Mouse (Mus musculus): Measurements from ENCODE around the gene Dqx1. TPM values are rescaled to one million over a fixed set of nuclear protein-coding genes. Genes with fewer than 3 reads are reported as not detected.
A peak's percentile ranks its signal among the peaks of the same experiment; 100 is the strongest.

The Dqx1 gene
- polyA plus RNA-seq, 1 experiment from 2014 or later: 1.8 TPM

DNA sequence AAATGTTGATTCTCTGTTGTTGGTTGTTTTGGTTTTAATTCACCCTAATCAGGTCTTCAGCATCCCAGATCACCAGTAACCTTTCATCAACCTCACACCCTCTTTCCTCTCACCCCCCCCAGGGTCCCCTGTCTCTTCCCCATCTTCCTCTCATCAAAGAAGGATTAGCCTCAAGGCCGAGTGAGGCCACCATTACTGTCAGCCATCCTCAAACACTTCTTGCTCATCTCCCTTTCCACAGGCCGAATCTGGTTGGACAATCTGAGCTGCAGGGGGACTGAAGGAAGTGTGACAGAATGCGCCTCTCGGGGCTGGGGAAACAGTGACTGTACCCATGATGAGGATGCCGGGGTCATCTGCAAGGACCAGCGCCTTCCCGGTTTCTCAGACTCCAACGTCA lies 20.5 kb upstream of the Dqx1 start:
- H3K27ac ChIP-seq (replicated peaks): no peak overlapping the region
- peaks cover 53% of the 10 kb centered on the region for H3K27me3 ChIP-seq (replicated peaks; ENCODE audit: low read depth, poor library complexity, severe bottlenecking)
- peaks cover 44% of the 10 kb centered on the region for H3K4me1 ChIP-seq
- no peak overlapping the region for H3K4me3 ChIP-seq
- H3K36me3 ChIP-seq (replicated peaks): no peaks in the 10 kb centered on the region
- no peak for DNase-seq (ENCODE audit: low spot score)
- 82% methylated on average over 8 of the region's 8 CpGs for WGBS
- no peaks in the 10 kb centered on the region for H3K9me3 ChIP-seq

DNA sequence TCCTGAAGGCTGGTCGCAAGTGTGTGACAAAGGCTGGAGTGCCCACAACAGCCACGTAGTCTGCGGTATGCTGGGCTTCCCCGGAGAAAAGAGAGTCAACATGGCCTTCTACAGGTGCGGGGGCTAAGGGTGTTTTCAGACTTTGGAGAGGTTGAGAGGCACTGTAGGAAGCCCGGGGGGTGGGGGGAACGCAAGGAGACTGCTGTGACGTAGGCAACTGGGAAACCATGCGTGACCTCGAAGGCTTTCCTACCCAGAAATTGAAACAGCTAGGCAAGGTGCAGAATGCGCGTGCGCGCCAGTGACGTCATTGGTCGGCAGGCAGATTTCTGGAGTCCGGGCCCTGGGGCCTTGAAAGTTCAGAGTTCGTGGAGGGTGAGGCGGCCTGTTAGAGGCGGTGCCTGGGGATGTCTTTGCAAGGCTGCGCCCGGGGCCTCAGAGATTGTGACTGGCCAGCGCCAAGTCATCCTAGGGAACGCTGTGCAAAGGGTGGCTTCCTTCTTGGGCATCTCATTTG lies 19.1 kb upstream of the Dqx1 start:
- peak; percentile 90 for DNase-seq (ENCODE audit: low spot score)
- Histone ChIP-seq H3K4me3 (peak overlapping the region; percentile 48), H3K4me1 (peaks cover 31% of the 10 kb centered on the region), H3K27ac (replicated peaks) (peak overlapping the region; percentile 68; the same call in 1 of the 2 replicates), H3K9me3 (no peaks in the 10 kb centered on the region), H3K27me3 (replicated peaks; ENCODE audit: low read depth, poor library complexity, severe bottlenecking) (peaks cover 47% of the 10 kb centered on the region), H3K36me3 (replicated peaks) (no peaks in the 10 kb centered on the region)
- WGBS: 10% methylated on average over 24 of the region's 24 CpGs

DNA sequence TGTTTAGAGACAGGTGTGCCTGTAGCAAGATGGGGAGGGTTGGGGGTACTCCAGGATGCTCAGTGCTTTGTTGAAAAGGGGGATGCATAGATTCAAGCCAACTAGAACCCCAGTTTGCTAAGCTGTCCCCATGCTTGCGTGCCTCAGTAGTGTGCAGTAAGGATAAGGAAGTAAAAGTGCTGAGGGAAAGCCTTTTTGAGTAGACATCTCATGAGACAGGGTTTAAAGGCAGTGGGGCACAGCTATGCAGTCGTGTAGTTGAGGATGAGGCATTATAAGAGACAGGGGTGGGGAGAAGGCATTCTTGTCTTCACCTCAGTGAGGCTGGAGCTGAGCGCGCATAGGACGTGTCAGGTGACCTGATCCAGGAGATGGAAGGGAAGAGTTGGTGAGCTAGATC lies 17.0 kb upstream of the Dqx1 start:
- no peak overlapping the region for H3K4me3 ChIP-seq
- no peak for DNase-seq (ENCODE audit: low spot score)
- peaks cover 23% of the 10 kb centered on the region for H3K4me1 ChIP-seq
- H3K9me3 ChIP-seq: no peaks in the 10 kb centered on the region
- no peaks in the 10 kb centered on the region for H3K36me3 ChIP-seq (replicated peaks)
- H3K27me3 ChIP-seq (replicated peaks; ENCODE audit: low read depth, poor library complexity, severe bottlenecking): peaks cover 33% of the 10 kb centered on the region
- H3K27ac ChIP-seq (replicated peaks): no peak overlapping the region
- 77% methylated on average over 5 of the region's 5 CpGs for WGBS

DNA sequence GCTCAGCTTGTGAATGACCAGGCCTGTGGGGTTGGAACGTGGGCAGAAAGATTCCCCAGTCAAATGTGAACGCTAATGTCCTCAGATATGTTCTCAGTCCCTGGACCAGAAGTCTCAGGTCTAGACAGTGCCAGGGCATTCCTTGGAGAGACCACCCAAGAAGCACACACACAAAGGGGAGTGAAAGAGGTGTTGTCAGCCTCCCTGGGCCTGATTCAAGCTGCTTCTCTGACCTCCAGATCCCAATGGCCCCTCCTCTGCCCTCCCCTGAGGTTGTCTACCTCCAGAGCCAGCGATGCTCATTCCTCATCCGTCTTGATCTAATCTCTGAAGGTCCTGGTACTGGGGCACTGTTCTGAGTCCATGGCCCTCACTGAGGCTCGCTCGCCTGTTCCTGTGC lies 14.1 kb upstream of the Dqx1 start:
- 64% methylated on average over 6 of the region's 6 CpGs for WGBS
- no peak overlapping the region for H3K27ac ChIP-seq (replicated peaks)
- H3K4me3 ChIP-seq: no peak overlapping the region
- no peak for DNase-seq (ENCODE audit: low spot score)
- peaks cover 18% of the 10 kb centered on the region for H3K4me1 ChIP-seq
- no peaks in the 10 kb centered on the region for H3K9me3 ChIP-seq
- H3K27me3 ChIP-seq (replicated peaks; ENCODE audit: low read depth, poor library complexity, severe bottlenecking): peaks cover 4% of the 10 kb centered on the region; the same call in 1 of the 2 replicates
- H3K36me3 ChIP-seq (replicated peaks): no peaks in the 10 kb centered on the region

DNA sequence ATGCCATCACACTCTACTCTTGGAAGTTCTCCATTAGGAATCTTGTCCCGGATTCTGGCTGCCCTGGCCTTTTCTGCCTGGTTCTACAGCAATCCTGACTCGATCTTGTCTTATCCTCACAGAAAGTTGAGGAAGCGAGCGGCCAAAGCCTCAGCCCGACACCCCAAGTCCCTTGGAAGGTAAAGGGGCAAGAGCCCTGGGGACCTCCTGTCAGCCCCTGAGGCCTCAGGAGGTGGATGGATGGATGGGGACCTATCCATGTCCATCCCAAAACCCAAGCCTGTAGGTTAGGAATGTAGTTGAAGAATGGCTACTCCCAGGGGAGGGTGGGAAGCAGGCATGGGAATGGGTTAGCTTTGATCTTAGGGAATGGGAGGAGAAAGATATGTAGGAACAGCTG lies 13.7 kb upstream of the Dqx1 start:
- 85% methylated on average over 5 of the region's 5 CpGs for WGBS
- Histone ChIP-seq H3K27ac (replicated peaks) (no peak overlapping the region), H3K9me3 (no peaks in the 10 kb centered on the region), H3K4me3 (no peak overlapping the region), H3K27me3 (replicated peaks; ENCODE audit: low read depth, poor library complexity, severe bottlenecking) (peaks cover 4% of the 10 kb centered on the region; the same call in 1 of the 2 replicates), H3K4me1 (peaks cover 14% of the 10 kb centered on the region; the same call in 1 of the 2 replicates), H3K36me3 (replicated peaks) (no peaks in the 10 kb centered on the region)
- DNase-seq (ENCODE audit: low spot score): no peak

DNA sequence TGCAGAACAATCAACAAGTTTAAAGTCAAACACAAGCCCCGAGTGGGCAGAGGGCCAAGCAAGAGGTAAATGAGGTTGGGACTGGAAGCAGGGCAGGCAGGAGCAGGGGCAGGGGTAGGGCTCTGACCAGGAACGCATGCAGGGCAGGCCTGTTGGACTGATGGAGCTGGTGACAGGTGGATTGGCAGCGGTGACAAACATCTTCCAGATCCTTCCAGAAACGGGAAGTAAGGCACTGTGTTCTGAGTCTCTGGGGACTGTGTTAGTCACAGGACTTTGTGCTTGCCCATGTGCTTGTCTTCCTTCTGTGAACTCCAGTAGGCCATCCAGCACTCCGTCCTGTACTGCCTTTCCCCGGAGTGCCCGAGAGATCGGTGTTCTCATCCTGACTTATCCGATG lies 12.9 kb upstream of the Dqx1 start:
- no peak overlapping the region for H3K27ac ChIP-seq (replicated peaks)
- 78% methylated on average over 9 of the region's 9 CpGs for WGBS
- H3K27me3 ChIP-seq (replicated peaks; ENCODE audit: low read depth, poor library complexity, severe bottlenecking): peaks cover 4% of the 10 kb centered on the region; the same call in 1 of the 2 replicates
- H3K4me1 ChIP-seq: peaks cover 14% of the 10 kb centered on the region; the same call in 1 of the 2 replicates
- H3K9me3 ChIP-seq: no peaks in the 10 kb centered on the region
- H3K4me3 ChIP-seq: no peak overlapping the region
- H3K36me3 ChIP-seq (replicated peaks): no peaks in the 10 kb centered on the region
- no peak for DNase-seq (ENCODE audit: low spot score)

DNA sequence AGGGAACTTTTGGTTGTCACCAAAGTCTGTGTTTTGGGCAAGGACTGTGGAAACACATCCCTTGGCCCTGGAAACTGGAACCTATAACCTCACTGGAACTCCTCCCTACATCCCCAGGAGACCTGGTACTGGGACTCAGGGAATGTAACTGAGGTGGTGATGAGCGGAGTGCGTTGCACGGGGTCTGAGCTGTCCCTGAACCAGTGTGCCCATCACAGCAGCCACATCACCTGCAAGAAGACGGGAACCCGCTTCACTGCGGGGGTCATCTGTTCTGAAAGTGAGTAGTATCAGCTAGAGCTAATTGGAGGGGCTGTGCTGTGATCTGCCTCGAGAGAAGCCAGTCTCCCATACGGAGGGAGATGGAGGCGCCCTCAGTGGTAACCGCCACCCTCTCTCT lies 8.3 kb upstream of the Dqx1 start:
- H3K36me3 ChIP-seq (replicated peaks): peaks cover 24% of the 10 kb centered on the region
- H3K27ac ChIP-seq (replicated peaks): no peak overlapping the region
- H3K4me1 ChIP-seq: peaks cover 21% of the 10 kb centered on the region
- no peak for DNase-seq (ENCODE audit: low spot score)
- no peak overlapping the region; the same call in 1 of the 2 replicates for H3K4me3 ChIP-seq
- no peaks in the 10 kb centered on the region for H3K9me3 ChIP-seq
- 76% methylated on average over 10 of the region's 10 CpGs for WGBS
- no peaks in the 10 kb centered on the region for H3K27me3 ChIP-seq (replicated peaks; ENCODE audit: low read depth, poor library complexity, severe bottlenecking)

DNA sequence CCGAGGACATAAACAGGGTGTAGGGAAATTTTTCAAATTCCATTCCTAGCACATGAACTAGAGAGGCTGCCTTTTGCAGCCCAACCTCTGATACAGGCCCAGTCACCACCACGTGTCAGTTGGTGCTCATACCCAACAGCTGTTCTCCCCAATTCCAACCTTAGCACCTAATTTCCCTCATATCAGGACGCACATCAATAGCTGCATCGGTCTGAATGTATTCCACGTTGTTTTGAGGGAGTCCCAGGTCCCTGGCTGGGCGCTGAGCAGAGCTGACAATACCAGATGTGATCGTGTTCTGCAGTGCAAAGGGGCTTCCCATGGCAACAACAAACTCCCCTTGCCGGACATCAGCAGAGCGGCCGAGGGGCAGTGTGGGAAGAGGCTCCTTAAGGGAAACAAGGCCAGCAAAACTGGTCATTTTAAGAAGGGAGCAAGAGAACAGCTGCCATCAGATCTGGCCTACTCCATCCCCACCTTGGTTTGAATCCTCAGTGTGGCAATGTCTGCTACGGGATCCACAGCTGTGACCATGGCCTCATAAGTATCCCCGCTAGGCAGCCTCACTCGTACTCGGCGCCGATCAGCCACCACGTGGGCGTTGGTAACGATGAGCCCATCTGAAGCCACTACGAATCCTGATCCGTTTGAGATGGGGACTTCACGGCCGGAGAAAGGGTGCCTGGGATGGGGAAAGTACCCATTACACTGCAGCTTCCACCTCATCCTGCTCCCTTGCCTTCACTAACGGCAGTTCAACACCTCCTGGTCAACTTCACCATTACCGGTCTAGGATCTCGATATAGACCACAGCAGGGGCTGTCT lies 4.3 kb upstream of the Dqx1 start:
- peak; percentile 62 for DNase-seq (ENCODE audit: low spot score)
- peak overlapping the region; percentile 93 for H3K27ac ChIP-seq (replicated peaks)
- H3K36me3 ChIP-seq (replicated peaks): peaks cover 50% of the 10 kb centered on the region
- peak overlapping the region; percentile 86 for H3K4me3 ChIP-seq
- H3K27me3 ChIP-seq (replicated peaks; ENCODE audit: low read depth, poor library complexity, severe bottlenecking): no peaks in the 10 kb centered on the region
- no peaks in the 10 kb centered on the region for H3K9me3 ChIP-seq
- WGBS: 3% methylated on average over 26 of the region's 26 CpGs
- H3K4me1 ChIP-seq: peaks cover 33% of the 10 kb centered on the region

DNA sequence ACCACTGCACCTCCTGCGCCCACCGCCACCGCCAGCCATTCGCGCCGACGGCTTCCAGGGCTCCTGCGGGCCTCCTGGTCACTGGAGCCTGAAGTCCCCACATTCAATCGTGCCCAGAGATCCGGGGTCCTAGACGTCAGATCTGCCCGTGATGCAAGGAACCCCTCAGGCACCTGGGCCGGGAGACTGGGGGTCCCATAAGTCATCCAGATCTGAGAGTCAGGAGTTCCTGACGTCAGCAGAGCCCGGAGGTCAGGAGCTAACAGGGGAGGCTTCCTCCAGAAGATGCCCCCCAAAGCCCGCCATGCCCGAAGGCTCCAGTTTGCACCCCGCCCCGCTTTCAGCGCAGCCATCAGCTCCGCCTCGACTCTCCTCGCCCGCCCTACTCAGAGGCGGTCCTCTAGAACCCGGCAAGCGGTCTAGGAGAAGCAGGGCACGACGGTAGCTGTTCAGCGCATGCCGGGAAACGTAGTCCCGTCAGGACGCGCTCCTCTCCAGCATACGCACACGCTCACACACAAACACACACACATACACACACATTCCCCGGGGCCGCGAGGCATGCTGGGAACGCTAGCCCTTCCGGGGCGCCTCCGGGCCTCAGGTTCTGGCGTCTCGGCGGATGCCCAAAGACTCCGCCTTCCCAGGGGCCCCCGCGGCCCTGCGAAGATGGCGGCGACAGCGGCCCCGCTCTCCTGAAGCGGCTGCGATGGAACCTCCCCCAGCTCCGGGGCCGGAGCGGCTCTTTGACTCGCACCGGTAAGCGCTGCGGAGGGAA lies 3.4 kb upstream of the Dqx1 start, which contains the start of gene Aup1:
Gene Aup1, plus strand, starts transcription at position 448 of the 778 bp plus-strand sequence.
- Histone ChIP-seq H3K27ac (replicated peaks) (peak within 1 kb of the TSS; percentile 93), H3K9me3 (no peaks in the 10 kb centered on the region), H3K4me1 (peaks cover 33% of the 10 kb centered on the region), H3K27me3 (replicated peaks; ENCODE audit: low read depth, poor library complexity, severe bottlenecking) (peaks cover 5% of the 10 kb centered on the region), H3K36me3 (replicated peaks) (peaks cover 51% of the 10 kb centered on the region), H3K4me3 (peak within 1 kb of the TSS; percentile 86)
- DNase-seq (ENCODE audit: low spot score): peak; percentile 96
- WGBS: under 1% methylated on average over 64 of the region's 64 CpGs

DNA sequence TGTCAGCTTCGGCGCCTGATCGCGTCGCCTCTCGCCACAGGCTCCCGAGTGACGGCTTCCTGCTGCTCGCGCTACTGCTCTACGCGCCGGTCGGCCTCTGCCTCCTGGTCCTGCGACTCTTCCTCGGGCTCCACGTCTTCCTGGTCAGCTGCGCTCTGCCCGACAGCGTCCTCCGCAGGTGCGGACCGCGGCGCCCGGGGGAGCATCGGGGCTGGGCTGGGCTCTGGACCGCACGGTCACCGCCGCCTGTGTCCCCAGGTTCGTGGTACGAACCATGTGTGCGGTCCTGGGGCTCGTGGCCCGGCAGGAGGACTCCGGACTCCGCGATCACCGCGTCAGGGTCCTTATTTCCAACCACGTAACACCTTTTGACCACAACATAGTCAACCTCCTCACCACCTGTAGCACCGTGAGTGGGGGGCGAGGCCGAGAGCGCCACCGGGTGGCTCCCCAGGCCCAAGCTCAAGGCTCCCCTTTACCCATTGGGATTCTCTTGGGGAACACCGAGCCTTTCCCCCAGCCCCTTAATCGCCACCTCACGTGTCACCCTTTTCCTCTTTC lies 2.7 kb upstream of the Dqx1 start, which contains the start of gene Htra2:
Gene Htra2, minus strand, starts transcription at position 403 of the 561 bp plus-strand sequence.
- DNase-seq (ENCODE audit: low spot score): peak; percentile 61
- peak within 1 kb of the TSS; percentile 93 for H3K27ac ChIP-seq (replicated peaks)
- peaks cover 33% of the 10 kb centered on the region for H3K4me1 ChIP-seq
- peaks cover 50% of the 10 kb centered on the region for H3K36me3 ChIP-seq (replicated peaks)
- H3K4me3 ChIP-seq: peak within 1 kb of the TSS; percentile 86
- H3K9me3 ChIP-seq: no peaks in the 10 kb centered on the region
- peaks cover 10% of the 10 kb centered on the region for H3K27me3 ChIP-seq (replicated peaks; ENCODE audit: low read depth, poor library complexity, severe bottlenecking)
- WGBS: under 1% methylated on average over 50 of the region's 50 CpGs

DNA sequence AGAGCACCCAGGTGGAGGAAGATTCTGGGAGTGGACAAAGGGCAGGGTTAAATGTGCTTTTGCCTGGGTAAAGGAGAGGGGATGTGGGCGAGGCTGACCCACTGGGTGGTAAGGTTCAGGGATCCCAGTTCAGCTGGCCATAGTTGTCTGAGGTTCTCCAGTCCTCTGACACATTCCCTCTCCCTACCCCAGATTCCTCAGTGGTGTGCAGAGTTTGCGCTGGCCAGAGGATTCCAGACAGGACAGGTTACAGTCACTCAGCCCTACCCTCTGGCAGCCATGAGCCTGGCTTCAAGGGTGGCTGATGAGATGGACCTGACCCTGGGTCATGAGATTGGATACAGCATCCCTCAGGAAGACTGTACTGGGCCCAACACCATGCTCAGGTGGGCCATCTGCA lies 1.1 kb downstream of the Dqx1 start:
- no peak for DNase-seq (ENCODE audit: low spot score)
- peaks cover 25% of the 10 kb centered on the region for H3K4me1 ChIP-seq
- H3K4me3 ChIP-seq: no peak overlapping the region
- H3K36me3 ChIP-seq (replicated peaks): peaks cover 28% of the 10 kb centered on the region
- H3K27ac ChIP-seq (replicated peaks): no peak overlapping the region
- H3K27me3 ChIP-seq (replicated peaks; ENCODE audit: low read depth, poor library complexity, severe bottlenecking): peaks cover 48% of the 10 kb centered on the region
- no peaks in the 10 kb centered on the region for H3K9me3 ChIP-seq
- WGBS: 84% methylated on average over 2 of the region's 2 CpGs

DNA sequence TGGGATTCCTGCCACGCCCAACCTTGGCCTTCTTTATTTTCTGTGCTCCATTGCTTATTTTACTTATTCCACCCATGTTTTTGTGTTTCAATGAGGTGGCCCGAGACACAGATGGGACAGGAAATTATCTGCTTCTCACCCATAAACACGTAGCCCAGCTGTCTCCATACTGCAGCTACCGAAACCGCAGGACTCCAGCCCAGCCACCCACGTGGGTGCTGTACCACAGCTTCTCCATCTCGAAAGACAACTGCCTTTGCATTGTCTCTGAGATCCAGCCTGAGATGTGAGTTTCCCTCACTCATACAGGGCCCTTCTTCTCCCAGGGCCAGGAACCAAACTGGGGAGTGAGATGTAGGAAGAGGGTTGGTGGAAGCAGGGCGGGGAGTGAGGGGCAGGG lies 8.4 kb downstream of the Dqx1 start:
- H3K27ac ChIP-seq (replicated peaks): no peak overlapping the region
- WGBS: 37% methylated on average over 8 of the region's 8 CpGs
- H3K9me3 ChIP-seq: no peaks in the 10 kb centered on the region
- H3K4me1 ChIP-seq: peaks cover 38% of the 10 kb centered on the region
- no peak for DNase-seq (ENCODE audit: low spot score)
- H3K27me3 ChIP-seq (replicated peaks; ENCODE audit: low read depth, poor library complexity, severe bottlenecking): peaks cover 100% of the 10 kb centered on the region
- no peaks in the 10 kb centered on the region for H3K36me3 ChIP-seq (replicated peaks)
- H3K4me3 ChIP-seq: no peak overlapping the region
